Mouse (Mus musculus) kidney, adult 2 months (tissue): ENCODE results near the gene Ppp2r2c.

Experiments
- CTCF ChIP-seq: fragments of 200-500 bp; conservative IDR thresholded peaks from 2 replicates; pipeline ENCODE4 v1.5.1; 2011; ENCODE audit warnings: low read depth, mild to moderate bottlenecking, control low read depth, low read length, moderate library complexity, mixed read lengths; ENCODE audit not compliant: insufficient read depth, insufficient read length
- POLR2A ChIP-seq: fragments of 200-500 bp; IDR thresholded peaks from one replicate; pipeline ENCODE4 v1.6.1; 2011; ENCODE audit warnings: low read depth, low read length, control low read depth

- no peak for TF ChIP-seq CTCF
- TF ChIP-seq POLR2A = no peak
Observed at GRCm38 (mm10) chr5:36977809-36978208, 109.5 kb downstream of the Ppp2r2c start.
